Mouse (Mus musculus) kidney, embryonic 14.5 days (tissue): ENCODE measurements around the gene Sfxn5. TPM values are rescaled to one million over a fixed set of nuclear protein-coding genes. Genes with fewer than 3 reads are reported as not detected.

Experiments
- ATAC-seq: fragments of 200-750 bp; cut with Nextera tagmentation; 2 replicates; pipeline ENCODE4 v1.8.0; 2017; ENCODE audit warnings: moderate number of reproducible peaks, mild to moderate bottlenecking, moderate TSS enrichment, moderate library complexity; ENCODE audit not compliant: low FRiP score, low TSS enrichment
- H3K27ac ChIP-seq: fragments of 300-500 bp; sonication (generic); 2 replicates; pipeline ENCODE4 v1.5.1; 2014; ENCODE audit warnings: low read depth, mild to moderate bottlenecking, low read length, moderate library complexity, mixed read lengths
- H3K27me3 ChIP-seq: fragments of 300-500 bp; sonication (generic); 2 replicates; pipeline ENCODE4 v1.6.1; 2014; ENCODE audit warnings: mild to moderate bottlenecking, low read length; ENCODE audit not compliant: control insufficient read depth, insufficient read depth
- H3K36me3 ChIP-seq: fragments of 300-500 bp; sonication (generic); 2 replicates; pipeline ENCODE4 v1.6.1; 2014; ENCODE audit warnings: low read length, mixed read lengths; ENCODE audit not compliant: control insufficient read depth, insufficient read depth
- H3K4me1 ChIP-seq: fragments of 300-500 bp; sonication (generic); 2 replicates; pipeline ENCODE4 v1.6.1; 2014; ENCODE audit warnings: low read length, mixed read lengths; ENCODE audit not compliant: control insufficient read depth, insufficient read depth
- H3K4me2 ChIP-seq: fragments of 300-500 bp; sonication (generic); replicated peaks from 2 replicates; pipeline ENCODE4 v1.6.1; 2014; ENCODE audit warnings: low read depth, mild to moderate bottlenecking, low read length
- H3K4me3 ChIP-seq: fragments of 300-500 bp; sonication (generic); 2 replicates; pipeline ENCODE4 v1.5.1; 2014; ENCODE audit warnings: mild to moderate bottlenecking, low read length
- H3K9ac ChIP-seq: fragments of 300-500 bp; sonication (generic); 2 replicates; pipeline ENCODE4 v1.6.1; 2014; ENCODE audit warnings: low read depth, mild to moderate bottlenecking, low read length, moderate library complexity
- H3K9me3 ChIP-seq: fragments of 300-500 bp; sonication (generic); 2 replicates; pipeline ENCODE4 v1.6.1; 2016; ENCODE audit warnings: low read length; ENCODE audit not compliant: control insufficient read depth
- WGBS: fragments of 180-500 bp; shearing (Covaris S2); extraction: QIAGEN DNeasy Blood & Tissue Kit; methylation state at CpG from one replicate; pipeline ENCODE4 v1.1.7; 2014; 5-methylcytosine and 5-hydroxymethylcytosine counted together
- polyA plus RNA-seq: library from polyadenylated mRNA; unstranded; fragments of >200 nt; fragmentation: Nextera tagmentation; extraction: Ambion mirVana; gene quantifications from 2 replicates; pipeline ENCODE4 v1.2.1, GENCODE M21; 2014

The Sfxn5 gene
- polyA plus RNA-seq, 1 experiment from 2014 or later: 9.3 TPM

- Histone ChIP-seq H3K4me3 (no peak overlapping the region), H3K27me3 (no peaks in the 10 kb centered on the region), H3K4me1 (no peaks in the 10 kb centered on the region), H3K9ac (no peak overlapping the region), H3K27ac (no peak overlapping the region), H3K9me3 (no peaks in the 10 kb centered on the region), H3K36me3 (no peaks in the 10 kb centered on the region), H3K4me2 (no peak overlapping the region)
- 99% methylated on average over 4 of the region's 4 CpGs for WGBS
- ATAC-seq: 0 out of 2 replicates have a peak, but pooled peaks have one; percentile 14
Measured at GRCm38 (mm10) chr6:85262865-85263515, 70.2 kb downstream of the Sfxn5 start.

GRCm38 (mm10) chr6:85259094-85259630 lies 74.1 kb downstream of the Sfxn5 start:
- Histone ChIP-seq H3K9me3 (no peaks in the 10 kb centered on the region), H3K4me3 (no peak overlapping the region), H3K27ac (no peak overlapping the region), H3K36me3 (no peaks in the 10 kb centered on the region), H3K9ac (no peak overlapping the region), H3K4me2 (no peak overlapping the region), H3K4me1 (no peaks in the 10 kb centered on the region; the same call in 1 of the 2 replicates), H3K27me3 (no peaks in the 10 kb centered on the region)
- WGBS: 64% methylated on average over 12 of the region's 12 CpGs
- ATAC-seq: no peak

- Histone ChIP-seq H3K4me1 (no peaks in the 10 kb centered on the region; the same call in 1 of the 2 replicates), H3K9me3 (no peaks in the 10 kb centered on the region), H3K4me3 (no peak overlapping the region), H3K36me3 (no peaks in the 10 kb centered on the region), H3K4me2 (no peak overlapping the region), H3K9ac (no peak overlapping the region), H3K27ac (no peak overlapping the region), H3K27me3 (no peaks in the 10 kb centered on the region)
- WGBS: 67% methylated on average over 6 of the region's 6 CpGs
- ATAC-seq: no peak
Measured at GRCm38 (mm10) chr6:85255578-85255977, 77.6 kb downstream of the Sfxn5 start.

GRCm38 (mm10) chr6:85253994-85254541 lies 79.2 kb downstream of the Sfxn5 start:
- H3K27ac ChIP-seq: peak overlapping the region; percentile 69; the same call in 1 of the 2 replicates
- 46% methylated on average over 7 of the region's 7 CpGs for WGBS

GRCm38 (mm10) chr6:85253275-85253674 lies 79.9 kb downstream of the Sfxn5 start:
- no peaks in the 10 kb centered on the region for H3K9me3 ChIP-seq
- peak overlapping the region; percentile 48 for H3K27ac ChIP-seq
- no peak overlapping the region for H3K9ac ChIP-seq
- no peak overlapping the region for H3K4me3 ChIP-seq
- H3K36me3 ChIP-seq: no peaks in the 10 kb centered on the region
- ATAC-seq: no peak
- H3K27me3 ChIP-seq: no peaks in the 10 kb centered on the region
- WGBS: 58% methylated on average over 3 of the region's 3 CpGs
- no peak overlapping the region for H3K4me2 ChIP-seq
- H3K4me1 ChIP-seq: no peaks in the 10 kb centered on the region; the same call in 1 of the 2 replicates

More at GRCm38 (mm10) chr6:85253994-85254541, 79.2 kb downstream of the Sfxn5 start:
- ATAC-seq: peak; percentile 61
- Histone ChIP-seq H3K36me3 (no peaks in the 10 kb centered on the region), H3K4me3 (no peak overlapping the region), H3K9me3 (no peaks in the 10 kb centered on the region), H3K4me1 (no peaks in the 10 kb centered on the region; the same call in 1 of the 2 replicates), H3K4me2 (no peak overlapping the region), H3K27me3 (no peaks in the 10 kb centered on the region), H3K9ac (no peak overlapping the region)

GRCm38 (mm10) chr6:85252251-85253058 lies 80.8 kb downstream of the Sfxn5 start:
- peak overlapping the region; percentile 48 for H3K27ac ChIP-seq
- 52% methylated on average over 17 of the region's 17 CpGs for WGBS
- no peaks in the 10 kb centered on the region for H3K27me3 ChIP-seq
- no peaks in the 10 kb centered on the region for H3K36me3 ChIP-seq
- H3K4me3 ChIP-seq: no peak overlapping the region
- ATAC-seq: peak; percentile 41
- H3K9me3 ChIP-seq: no peaks in the 10 kb centered on the region
- no peak overlapping the region for H3K4me2 ChIP-seq
- H3K9ac ChIP-seq: no peak overlapping the region
- no peaks in the 10 kb centered on the region; the same call in 1 of the 2 replicates for H3K4me1 ChIP-seq

GRCm38 (mm10) chr6:85250811-85251241 lies 82.4 kb downstream of the Sfxn5 start:
- H3K27ac ChIP-seq: no peak overlapping the region
- H3K4me3 ChIP-seq: no peak overlapping the region
- H3K9me3 ChIP-seq: no peaks in the 10 kb centered on the region
- H3K4me1 ChIP-seq: no peaks in the 10 kb centered on the region; the same call in 1 of the 2 replicates
- H3K36me3 ChIP-seq: no peaks in the 10 kb centered on the region
- H3K9ac ChIP-seq: no peak overlapping the region
- no peaks in the 10 kb centered on the region for H3K27me3 ChIP-seq
- no peak overlapping the region for H3K4me2 ChIP-seq
- ATAC-seq: no peak
- 53% methylated on average over 6 of the region's 6 CpGs for WGBS

GRCm38 (mm10) chr6:85249821-85250220 lies 83.4 kb downstream of the Sfxn5 start:
- no peak overlapping the region for H3K4me3 ChIP-seq
- 78% methylated on average over 9 of the region's 9 CpGs for WGBS
- no peak for ATAC-seq
- no peak overlapping the region for H3K9ac ChIP-seq
- H3K4me2 ChIP-seq: no peak overlapping the region
- H3K36me3 ChIP-seq: no peaks in the 10 kb centered on the region
- no peaks in the 10 kb centered on the region for H3K27me3 ChIP-seq
- H3K9me3 ChIP-seq: no peaks in the 10 kb centered on the region
- H3K27ac ChIP-seq: no peak overlapping the region
- H3K4me1 ChIP-seq: no peaks in the 10 kb centered on the region; the same call in 1 of the 2 replicates
